Mouse (Mus musculus): ENCODE results near the gene Fancc.
A peak's percentile ranks its signal among the peaks of the same experiment; 100 is the strongest.

Gene Fancc

DNA sequence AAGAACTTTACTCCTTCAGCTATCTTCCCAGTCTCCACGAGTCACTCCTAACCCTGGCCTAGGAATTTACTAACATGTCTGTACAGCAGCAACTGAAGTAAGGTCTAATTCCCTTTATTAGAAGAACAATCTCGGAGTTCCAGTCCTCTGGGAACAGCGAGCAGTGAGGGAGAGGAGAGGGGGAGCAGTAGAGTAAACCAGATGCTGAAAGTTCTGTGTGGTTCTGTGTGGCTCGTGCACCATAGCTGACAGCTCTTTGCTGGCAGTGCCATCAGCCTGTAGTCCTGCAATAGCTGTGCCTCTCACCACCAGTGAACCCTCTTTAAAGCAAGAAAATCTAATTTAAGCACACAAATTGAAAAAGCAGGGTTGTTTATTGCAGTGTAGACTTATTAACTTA, 207.9 kb downstream of the Fancc start:
- DNase-seq = no peak

DNA sequence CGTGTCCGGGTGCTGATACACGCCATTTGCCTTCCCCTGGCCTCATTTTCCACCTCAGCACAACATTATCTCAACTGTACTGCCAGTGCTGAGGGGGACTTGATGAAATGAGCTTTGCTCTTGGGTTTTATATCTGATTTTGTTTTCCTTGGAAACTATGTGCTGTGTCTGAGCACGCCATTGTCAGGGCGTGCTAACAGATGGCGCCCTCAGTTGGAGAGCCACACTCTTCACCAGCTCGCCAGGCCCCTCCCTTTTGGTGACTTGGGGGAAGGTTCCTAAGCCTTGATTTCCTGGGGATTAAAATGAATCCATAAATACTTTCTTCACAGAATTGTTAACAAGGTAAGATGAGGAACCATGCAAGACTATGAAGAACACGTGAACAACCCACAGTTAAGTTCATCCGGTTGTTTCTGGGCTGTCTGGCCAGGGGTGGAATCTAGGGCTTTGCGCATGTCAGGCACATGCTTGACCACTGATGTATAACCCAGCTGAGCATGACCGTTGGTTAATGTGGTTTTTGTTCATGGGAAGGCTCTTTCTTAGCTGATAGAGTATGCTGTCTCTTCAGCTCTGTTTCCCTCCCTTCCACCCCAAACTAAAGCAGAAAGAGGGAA, 210.5 kb downstream of the Fancc start:
- no peak for DNase-seq

DNA sequence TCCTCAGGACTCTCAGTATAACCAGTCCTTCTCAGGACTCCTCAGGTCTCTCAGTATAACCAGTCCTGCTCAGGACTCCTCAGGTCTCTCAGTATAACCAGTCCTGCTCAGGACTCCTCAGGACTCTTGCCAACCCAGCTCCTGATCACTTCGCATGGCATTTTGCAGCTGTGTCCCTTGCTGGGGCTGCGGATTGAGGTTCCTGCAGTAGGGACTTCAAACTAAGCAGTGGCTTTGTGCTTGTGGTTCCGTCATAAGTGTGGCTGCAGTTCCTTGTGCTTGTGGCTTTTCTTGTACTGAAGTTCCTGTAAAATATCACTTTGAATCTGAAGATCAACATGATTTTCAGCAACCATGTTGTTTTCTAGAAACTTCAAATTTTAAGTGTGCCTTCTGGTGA, 212.3 kb downstream of the Fancc start:
- no peak for DNase-seq

DNA sequence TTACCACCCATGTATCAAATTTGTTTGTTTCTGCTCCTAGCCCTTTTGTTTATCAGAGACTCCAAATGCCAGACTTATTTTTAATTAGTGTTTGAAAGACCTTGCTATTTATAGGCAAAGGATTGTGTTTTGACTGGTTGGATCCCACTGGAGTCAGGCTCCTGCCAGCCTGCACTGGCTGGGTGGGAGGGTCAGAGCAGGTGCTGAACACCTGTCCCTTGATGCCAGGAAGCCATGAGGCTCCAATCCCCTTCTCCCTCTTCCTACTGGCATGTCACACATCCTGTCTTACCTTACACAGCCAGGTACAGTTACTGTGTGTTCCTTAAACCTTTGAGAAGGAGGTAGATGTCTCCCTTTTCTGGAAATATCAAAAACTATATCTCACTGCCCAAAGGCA, 213.8 kb downstream of the Fancc start:
- DNase-seq = no peak

DNA sequence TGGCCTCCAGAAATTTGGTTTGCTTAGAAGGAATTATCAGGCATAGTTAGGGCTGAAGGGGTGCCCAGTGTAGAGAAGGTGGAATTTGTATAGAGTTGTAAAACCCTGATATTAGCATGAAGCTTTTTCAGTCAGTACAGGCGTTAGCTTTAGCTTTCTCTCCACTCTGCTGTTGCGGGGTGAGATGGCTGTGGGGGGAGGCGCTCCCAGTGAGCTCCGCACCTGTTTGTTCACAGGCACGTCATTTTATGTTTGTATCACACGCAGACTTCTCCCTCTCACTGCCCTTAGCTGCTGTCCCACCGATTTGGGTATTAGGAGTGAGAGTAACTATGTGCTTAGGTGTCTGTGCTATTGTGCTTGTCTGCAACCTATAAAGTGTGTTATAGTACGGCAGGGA, 215.9 kb downstream of the Fancc start:
- peak in 1 of 2 experiments; percentile 29 for DNase-seq

DNA sequence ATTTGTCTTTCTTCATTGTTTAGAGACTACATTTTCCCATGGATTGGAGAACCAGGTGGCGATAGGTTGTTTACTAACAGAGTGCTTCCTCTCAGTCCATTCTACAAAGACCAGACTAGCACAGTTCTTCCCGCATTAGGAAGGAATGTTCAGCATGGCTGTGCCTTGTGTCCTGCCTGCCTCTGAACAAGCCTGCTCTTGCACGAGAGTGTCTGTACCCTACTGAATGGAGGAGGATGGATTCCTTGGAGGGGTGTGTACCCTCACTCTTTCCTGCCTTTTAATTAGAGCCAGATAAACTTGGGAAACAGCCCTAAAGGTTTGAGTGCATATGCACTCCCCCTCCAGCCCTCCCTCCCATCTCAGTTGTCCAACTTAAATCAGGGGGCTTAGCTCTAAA, 216.7 kb downstream of the Fancc start:
- peak in 1 of 2 experiments; percentile 33 for DNase-seq

- no peak for DNase-seq
Observed at GRCm38 (mm10) chr13:63279807-63280206, 217.3 kb downstream of the Fancc start.

DNA sequence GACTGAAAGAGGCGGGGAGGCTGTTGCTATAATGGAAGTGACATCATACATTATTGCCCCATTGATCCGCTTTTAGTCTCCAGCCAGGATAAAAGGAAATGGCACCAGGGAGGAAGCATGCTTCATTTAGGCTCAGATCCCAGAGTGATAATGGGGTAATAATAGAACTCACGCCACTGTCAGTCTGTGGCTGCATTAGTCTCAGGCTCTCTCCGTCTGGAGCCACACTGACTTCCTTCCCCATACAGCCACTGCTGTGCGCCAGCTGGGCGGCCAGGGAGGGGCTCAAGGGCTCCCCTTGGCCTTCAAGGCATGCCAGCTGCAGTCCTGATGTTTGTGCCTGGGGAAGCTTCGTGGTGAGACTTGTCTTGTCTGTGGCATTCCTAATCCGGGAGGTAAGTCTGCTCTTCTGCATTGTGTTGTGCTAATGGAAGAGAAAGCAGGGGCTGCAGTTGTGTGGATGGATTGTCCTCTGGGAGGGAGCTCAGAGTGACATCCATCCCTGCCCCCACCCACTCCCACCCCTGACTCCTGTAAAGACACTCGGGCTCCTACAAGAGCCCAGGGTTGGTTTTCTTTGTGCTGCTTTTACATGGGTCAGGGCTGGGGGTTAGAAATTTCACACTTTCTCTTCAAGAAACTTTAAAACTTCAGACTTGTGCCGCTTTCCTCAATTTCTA, 218.1 kb downstream of the Fancc start:
- peak; percentile 46 to 75 for DNase-seq

GRCm38 (mm10) chr13:63278141-63278631, 218.9 kb downstream of the Fancc start:
- DNase-seq = peak; percentile 55 to 64

DNA sequence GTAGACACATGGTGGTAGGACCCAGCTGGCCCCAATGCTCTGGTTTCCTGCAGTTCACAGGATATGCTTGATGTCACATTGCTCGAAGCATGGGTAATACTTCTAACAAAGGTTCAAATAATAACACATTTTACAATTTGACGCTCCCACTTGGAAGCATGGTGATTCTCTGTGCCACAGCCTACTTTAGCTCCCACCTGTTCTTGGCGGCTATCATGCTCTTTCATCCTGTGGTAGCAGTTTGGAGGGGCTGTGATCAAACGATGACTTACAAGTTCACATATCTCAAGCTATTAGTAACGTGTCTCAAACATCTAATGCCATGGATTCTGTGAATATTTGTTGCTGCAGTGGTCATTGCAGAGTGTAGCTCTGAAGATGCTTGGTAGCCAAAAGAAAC, 219.8 kb downstream of the Fancc start:
- DNase-seq = no peak

DNA sequence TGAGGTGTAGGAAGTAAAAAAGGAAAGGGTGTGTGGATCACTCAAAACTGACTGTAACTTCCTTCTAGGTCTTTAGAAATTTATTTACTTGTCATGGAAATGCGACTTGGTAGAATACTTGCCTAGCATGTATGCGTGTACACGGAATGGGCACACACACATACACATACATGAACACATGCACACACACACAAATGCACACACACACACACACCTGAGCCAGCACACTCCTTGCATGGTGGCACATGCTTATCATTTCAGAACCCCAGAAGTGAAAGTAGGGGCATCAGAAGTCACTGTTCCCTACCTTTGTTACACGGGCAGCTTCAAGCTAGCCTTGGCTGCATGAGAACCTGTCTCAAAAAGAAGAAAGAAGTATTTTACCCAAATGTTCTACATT, 220.7 kb downstream of the Fancc start:
- no peak for DNase-seq

DNA sequence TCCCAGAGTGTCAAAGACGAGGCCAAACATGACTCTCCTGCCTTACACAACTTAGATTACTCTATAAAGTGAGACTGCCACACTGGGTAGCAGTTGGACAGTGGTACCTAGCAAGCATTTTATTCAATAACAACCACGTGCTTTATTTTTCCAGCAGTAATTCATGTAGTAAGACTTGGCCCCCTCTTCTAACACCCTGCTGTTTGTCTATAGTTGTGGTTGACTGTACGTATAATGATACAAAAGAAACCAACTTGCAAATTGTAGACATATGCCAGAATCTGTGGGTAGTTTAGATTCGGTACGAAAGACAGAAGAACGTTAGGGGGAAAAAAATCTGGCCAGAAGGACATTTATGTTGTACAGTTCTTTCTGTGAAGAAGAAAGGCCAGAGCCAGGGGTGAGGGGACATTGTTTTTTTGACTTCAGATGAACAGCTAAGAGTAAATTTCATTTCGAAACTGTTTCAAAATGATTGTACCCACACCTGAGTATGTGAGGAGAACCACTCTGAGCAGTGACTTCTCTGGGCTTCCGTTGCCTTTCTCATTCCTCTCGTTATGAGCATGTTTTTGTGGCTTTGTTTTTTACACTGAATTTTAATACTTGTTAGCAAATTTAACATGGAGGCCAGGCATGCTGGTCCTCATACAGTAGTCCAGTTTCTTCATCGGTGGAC, 222.5 kb downstream of the Fancc start:
- DNase-seq = no peak

- DNase-seq = no peak
Observed at GRCm38 (mm10) chr13:63273859-63274258, 223.2 kb downstream of the Fancc start.

- peak; percentile 83 to 91 for DNase-seq
Observed at GRCm38 (mm10) chr13:63272602-63273229, 224.4 kb downstream of the Fancc start.

- DNase-seq = peak; percentile 60 to 71
Observed at GRCm38 (mm10) chr13:63272017-63272601, 225.0 kb downstream of the Fancc start.

- no peak for DNase-seq
Observed at GRCm38 (mm10) chr13:63270191-63270590, 226.9 kb downstream of the Fancc start.

DNA sequence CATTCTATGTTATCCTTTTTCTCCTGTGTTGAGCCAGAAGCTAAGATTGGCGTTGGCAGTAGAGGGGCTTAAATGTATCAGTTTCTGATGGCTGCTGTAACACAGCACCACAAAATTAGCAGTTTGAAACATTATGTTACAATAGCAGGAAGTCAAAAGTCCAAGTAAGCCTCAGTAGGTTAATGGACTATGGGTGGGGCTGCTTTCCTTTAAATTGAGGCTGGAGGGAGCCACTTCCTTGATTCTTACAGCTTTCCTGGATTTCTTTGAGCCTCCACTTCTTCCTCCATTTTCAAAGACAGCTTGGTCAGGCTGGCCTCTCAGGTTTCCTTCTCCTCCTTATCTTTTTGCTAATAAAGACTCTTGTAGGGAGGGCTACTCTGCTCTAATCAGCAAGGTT, 228.3 kb downstream of the Fancc start:
- no peak for DNase-seq

DNA sequence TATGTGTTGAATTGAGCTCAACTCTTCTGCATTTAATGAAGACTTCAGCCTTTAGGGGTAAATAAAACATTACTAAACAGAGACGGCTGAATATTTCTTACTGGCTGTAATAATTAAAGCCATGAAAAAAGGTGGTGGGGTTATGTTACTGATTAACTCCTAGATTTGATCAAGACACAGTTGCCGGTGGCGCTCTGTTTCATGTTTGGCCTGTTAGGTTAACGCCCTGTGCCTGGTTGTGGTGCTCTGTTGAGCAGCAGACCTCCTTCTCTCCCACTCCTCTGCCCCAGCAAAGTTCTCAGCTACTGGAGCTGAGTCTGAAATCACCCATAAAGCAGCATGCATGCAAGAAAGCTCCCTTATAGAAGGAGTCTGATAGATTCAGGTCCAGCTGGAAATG, 228.7 kb downstream of the Fancc start:
- peak; percentile 61 to 77 for DNase-seq

DNA sequence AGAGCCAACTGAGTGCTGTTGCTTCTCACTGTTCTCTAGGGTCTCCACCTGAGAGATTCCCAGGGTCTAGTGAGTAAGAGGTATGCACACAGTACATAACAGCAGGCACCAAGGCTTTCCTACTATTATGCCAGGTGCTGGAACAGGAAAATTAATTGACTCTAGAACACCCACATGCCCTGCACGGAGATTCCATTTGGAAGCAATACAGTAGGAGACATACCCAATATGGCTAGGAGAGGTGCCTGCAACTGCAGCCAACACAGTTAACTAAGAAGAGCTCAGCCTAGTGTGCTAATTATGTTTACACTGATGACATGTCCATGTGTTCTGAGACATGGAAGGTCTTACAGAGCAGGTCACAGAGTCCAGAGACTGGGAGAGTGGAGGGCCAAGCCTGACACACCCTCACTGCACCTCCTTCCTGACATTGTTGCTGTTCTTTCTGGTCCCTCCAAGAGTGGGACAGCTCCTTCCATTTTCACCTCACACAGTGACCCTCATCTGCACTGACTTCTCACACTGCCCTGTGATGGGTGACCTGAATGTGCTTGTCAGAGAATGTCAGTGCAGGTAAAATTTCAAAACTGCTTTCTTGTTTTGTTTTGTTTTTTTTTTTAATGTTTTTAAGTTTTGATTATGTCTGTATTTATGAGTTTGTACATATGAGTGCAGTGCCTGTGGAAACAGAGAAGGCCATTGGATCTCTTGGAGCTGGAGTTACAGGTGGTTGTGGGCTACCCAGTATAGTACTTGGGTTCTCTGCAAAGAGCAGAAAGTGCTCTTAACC, 234.7 kb downstream of the Fancc start:
- DNase-seq = peak in 1 of 2 experiments; percentile 37

DNA sequence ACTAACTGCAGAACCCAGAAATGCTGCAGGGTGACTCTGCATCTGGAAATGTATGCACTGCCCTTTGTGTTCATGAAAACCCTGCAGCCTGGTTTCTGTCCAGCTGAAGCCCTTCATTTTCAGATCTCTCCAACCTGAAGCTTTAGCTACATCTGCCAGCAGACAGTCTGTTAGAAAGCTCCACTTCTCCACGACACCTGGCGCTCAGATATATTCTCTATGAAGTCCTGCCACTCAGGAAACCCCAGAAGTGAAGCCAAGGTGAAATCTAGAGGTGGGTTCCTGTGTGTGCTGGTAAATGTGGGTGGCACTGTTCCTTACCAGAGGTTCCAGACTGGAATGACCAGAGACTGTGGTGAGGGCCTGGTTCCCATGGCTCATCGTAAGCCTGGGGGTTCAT, 235.4 kb downstream of the Fancc start:
- peak in 1 of 2 experiments; percentile 31 for DNase-seq

DNA sequence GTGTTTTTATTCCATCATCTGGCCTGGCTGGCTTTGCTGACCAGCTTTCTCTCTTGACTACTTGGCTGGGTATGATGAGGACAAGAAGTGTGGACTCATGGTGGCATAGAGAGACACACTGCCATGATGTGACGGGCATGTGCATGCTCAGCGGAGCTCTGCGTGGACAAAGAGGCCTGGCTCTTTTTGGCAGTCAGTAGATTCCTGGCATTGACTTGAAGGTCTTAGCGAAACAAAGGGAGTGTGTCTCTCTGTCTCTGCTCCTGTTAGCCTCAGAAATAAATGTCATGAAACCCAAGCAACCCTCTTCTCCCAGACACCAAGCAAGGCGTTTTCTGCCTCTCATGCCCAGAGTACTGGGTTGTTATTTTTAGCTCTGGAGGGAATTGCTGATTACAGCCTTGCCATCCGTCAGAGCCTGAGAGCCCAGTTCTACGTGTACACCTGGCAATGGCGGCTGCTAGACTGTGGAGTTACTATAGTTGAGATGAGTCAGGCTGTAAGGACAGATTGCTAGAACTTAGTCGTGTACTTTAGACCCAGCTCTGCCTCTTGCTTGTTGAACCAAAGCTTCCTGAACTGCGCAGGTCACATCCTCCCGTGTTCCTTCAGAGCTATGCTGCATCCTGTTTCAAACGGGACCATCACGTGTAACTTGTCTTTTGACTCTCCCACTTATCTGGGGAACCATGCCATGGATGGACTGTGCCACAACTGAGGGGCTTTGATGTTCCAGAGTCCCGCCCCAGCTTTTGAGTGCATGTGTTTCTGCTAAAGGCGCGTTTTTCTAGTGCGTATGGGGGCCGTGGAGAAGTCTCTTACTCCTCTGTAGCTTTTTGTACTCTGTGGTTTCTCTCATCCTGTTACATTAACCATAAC, 236.1 kb downstream of the Fancc start:
- peak; percentile 50 to 79 for DNase-seq

All from kidney, postnatal 25 days (tissue).